ENCODE assay signal across 13 mouse cellular contexts in the genomic region with DNA sequence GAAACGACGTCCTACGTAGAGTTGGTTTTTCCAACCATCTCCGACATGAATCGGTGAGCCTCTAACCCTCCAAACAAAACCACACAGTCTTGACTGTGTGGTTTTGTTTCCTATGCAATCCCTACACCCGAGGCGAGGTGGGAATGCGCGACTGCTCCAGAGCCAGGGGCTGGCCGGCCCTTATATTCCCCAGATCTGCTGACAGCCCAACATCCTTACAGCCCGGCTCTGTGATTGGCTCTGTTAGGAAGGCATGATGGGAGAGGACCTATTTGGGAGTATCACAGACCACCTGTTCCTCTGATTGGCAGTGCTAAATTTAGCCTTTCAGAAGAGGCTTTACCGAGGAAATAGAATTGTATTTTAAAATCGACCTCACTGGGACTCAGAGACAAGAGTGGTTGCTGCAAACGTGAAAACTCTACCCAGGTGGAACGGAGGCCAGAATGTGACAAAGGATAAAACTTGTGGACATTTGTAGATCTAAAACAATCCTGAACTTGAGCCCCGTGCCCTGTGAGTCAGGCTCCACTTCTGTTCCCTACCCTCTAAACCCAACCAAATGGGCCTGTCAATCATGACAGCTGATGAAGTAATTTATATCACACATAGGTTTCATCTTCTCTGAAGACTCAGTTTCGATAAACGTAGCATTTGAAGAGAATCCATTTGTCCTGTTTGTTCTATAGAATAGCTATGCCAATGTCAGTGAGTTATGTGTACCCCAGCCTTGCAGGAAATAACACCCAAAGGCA. TPM values are rescaled to one million over a fixed set of nuclear protein-coding genes. Genes with fewer than 3 reads are reported as not detected.
DNase-seq lines count a peak whose midpoint lies in the region; ATAC-seq and TF ChIP-seq lines count a peak whose summit lies in the region.
"Had no signal": no experiment of that assay in that cellular context is flagged by ENCODE, and none has a peak within 500 bp of the region (broad histone marks: within the 10 kb centered on the region; RNA-seq: fewer than 3 reads in every experiment).

Gene Ttn (minus strand): TSS at position 157 of the 755 bp plus-strand sequence.

- WGBS in limb, embryonic 12.5 days: 80% methylated on average over 18 of the region's 18 CpGs
- WGBS in limb, embryonic 10.5 days: 82% methylated on average over 18 of the region's 18 CpGs
- WGBS in heart, embryonic 14.5 days: 28% methylated on average over 18 of the region's 18 CpGs

- no peak within 1 kb of the TSS for H3K4me3 ChIP-seq in limb, embryonic 12.5 days (replicated peaks)
- no peak within 1 kb of the TSS for H3K4me3 ChIP-seq in limb, embryonic 10.5 days
- H3K4me3 ChIP-seq in heart, embryonic 14.5 days (ENCODE audit: control insufficient read depth in 1 of 2, insufficient read depth in 1 of 2, low read depth in 1 of 2, low read length in 2 of 2): peak within 1 kb of the TSS; percentile 63 to 88
- H3K4me3 ChIP-seq in myocyte: peak within 1 kb of the TSS; percentile 27
- H3K4me3 ChIP-seq: erythroblast, embryonic 14.5 days had no signal

- no peak within 1 kb of the TSS for H3ac ChIP-seq in myocyte (ENCODE audit: control insufficient read depth, insufficient read length)

- H3K27ac ChIP-seq in limb, embryonic 12.5 days: no peak within 1 kb of the TSS
- no peak within 1 kb of the TSS for H3K27ac ChIP-seq in limb, embryonic 10.5 days
- H3K27ac ChIP-seq in heart, embryonic 14.5 days (replicated peaks in 1 of 2; ENCODE audit: control insufficient read depth in 1 of 2, insufficient read depth in 1 of 2, low read depth in 2 of 2, low read length in 2 of 2): peak within 1 kb of the TSS; percentile 99 to 100
- H3K27ac ChIP-seq: kidney, postnatal 0 days had no signal

- H3K4me1 ChIP-seq in limb, embryonic 12.5 days (replicated peaks): no peaks in the 10 kb centered on the region
- H3K4me1 ChIP-seq in limb, embryonic 10.5 days: no peaks in the 10 kb centered on the region
- peaks cover 9 to 17% of the 10 kb centered on the region in 2 experiments for H3K4me1 ChIP-seq in heart, embryonic 14.5 days (ENCODE audit: control insufficient read depth in 2 of 2, insufficient read depth in 2 of 2, low read length in 2 of 2)

- peak; percentile 74 for TF ChIP-seq POLR2A in myocyte (IDR thresholded peaks at IDR 0.05; ENCODE audit: insufficient read length, low read depth)

- no peaks in the 10 kb centered on the region for H3K27me3 ChIP-seq in limb, embryonic 12.5 days
- H3K27me3 ChIP-seq in limb, embryonic 10.5 days (ENCODE audit: low read depth, poor library complexity, severe bottlenecking): no peaks in the 10 kb centered on the region
- H3K27me3 ChIP-seq in heart, embryonic 14.5 days (ENCODE audit: control insufficient read depth, insufficient read depth, low read length): no peaks in the 10 kb centered on the region
- H3K27me3 ChIP-seq in myocyte (ENCODE audit: control insufficient read depth, insufficient read depth, insufficient read length): no peaks in the 10 kb centered on the region

- no peak within 1 kb of the TSS for H3K9ac ChIP-seq in limb, embryonic 12.5 days (replicated peaks)
- H3K9ac ChIP-seq in heart, embryonic 14.5 days (ENCODE audit: low read length): peak within 1 kb of the TSS; percentile 91

- no peak for ATAC-seq in limb, embryonic 12.5 days (ENCODE audit: insufficient number of reproducible peaks, insufficient read depth, low FRiP score, low TSS enrichment, low read depth)
- ATAC-seq in heart, embryonic 14.5 days (ENCODE audit: insufficient number of reproducible peaks, insufficient read depth, low FRiP score, low read depth): peak; percentile 93

- H3K9me3 ChIP-seq in limb, embryonic 12.5 days: no peaks in the 10 kb centered on the region
- no peaks in the 10 kb centered on the region for H3K9me3 ChIP-seq in limb, embryonic 10.5 days (replicated peaks)
- no peaks in the 10 kb centered on the region for H3K9me3 ChIP-seq in heart, embryonic 14.5 days (ENCODE audit: control insufficient read depth, low read length)

- H3K36me3 ChIP-seq in limb, embryonic 12.5 days: no peaks in the 10 kb centered on the region
- H3K36me3 ChIP-seq in limb, embryonic 10.5 days: no peaks in the 10 kb centered on the region
- peaks cover 22% of the 10 kb centered on the region for H3K36me3 ChIP-seq in heart, embryonic 14.5 days (ENCODE audit: control insufficient read depth, insufficient read depth, low read length)
- peaks cover 9% of the 10 kb centered on the region for H3K36me3 ChIP-seq in myocyte (ENCODE audit: control insufficient read depth, insufficient read depth)

- H3K4me2 ChIP-seq in limb, embryonic 12.5 days: no peak within 1 kb of the TSS
- H3K4me2 ChIP-seq in heart, embryonic 14.5 days (ENCODE audit: low read length): peak within 1 kb of the TSS; percentile 66
- H3K4me2 ChIP-seq in myocyte (ENCODE audit: low read depth): peak within 1 kb of the TSS; percentile 66
- H3K4me2 ChIP-seq: liver, embryonic 11.5 days had no signal

- H3K79me2 ChIP-seq in myocyte (ENCODE audit: control insufficient read depth, insufficient read depth): no peaks in the 10 kb centered on the region

- no peak for DNase-seq in limb, embryonic 10.5 days (ENCODE audit: low spot score)
- peak; percentile 84 for DNase-seq in gastrocnemius, postnatal 25 days
- no peak for DNase-seq in lung, postnatal 36 days
- DNase-seq in kidney, adult 9 months: no peak
- DNase-seq in thymus, postnatal 10 days (ENCODE audit: low spot score in 2 of 2): no peak
- DNase-seq: cerebellum, postnatal 36 days; layer of hippocampus, postnatal 36 days had no signal

TF ChIP-seq in myocyte, 11 proteins besides CTCF, POLR2A, EP300 and RAD21:
- TF ChIP-seq TCF3 (IDR thresholded peaks at IDR 0.05; ENCODE audit: insufficient read length, low read depth) (no peak), MYOD1 (IDR thresholded peaks at IDR 0.05; ENCODE audit: control insufficient read depth in 1 of 3, insufficient read length in 2 of 3, low read depth in 2 of 3) (peak; percentile 58 to 68 (median 65)), TCF12 (IDR thresholded peaks at IDR 0.05; ENCODE audit: insufficient read depth, poor library complexity, severe bottlenecking) (no peak), POLR2AphosphoS2 (IDR thresholded peaks at IDR 0.05; ENCODE audit: insufficient read length, low read depth) (peak; percentile 85), MYOG (IDR thresholded peaks at IDR 0.05; ENCODE audit: control insufficient read depth in 1 of 3, insufficient read depth in 1 of 3, insufficient read length in 2 of 3, low read depth in 2 of 3) (peak in 2 of 3 experiments; percentile 42 to 49)
TF ChIP-seq in myocyte: peak in this region for 3.

RNA-seq across cellular contexts. Expression of gene Ttn, which starts in this region (rescaled TPM):
- polyA plus RNA-seq in limb, embryonic 12.5 days (2016; fragmentation: Nextera tagmentation; extraction: Ambion mirVana): 35.9 and 36.7 TPM in 2 replicates
- 0.28 and 1.9 TPM in 2 replicates for polyA plus RNA-seq in limb, embryonic 10.5 days (2016; fragmentation: Nextera tagmentation; extraction: Ambion mirVana)
- 1,000 to 10,000 TPM; 6,049 to 7,005 TPM for total RNA-seq in gastrocnemius, postnatal 25 days (2021)
- polyA plus RNA-seq in heart, embryonic 14.5 days (2014; fragmentation: Nextera tagmentation; extraction: Ambion mirVana): 706 and 736 TPM in 2 replicates
- 24.2 TPM for polyA plus RNA-seq in myocyte (2012; fragmentation: generic; extraction: Trizol)

Comparison
In these comparisons a context has a peak if more than half of its experiments do, and no peak if none do; other contexts are left out.
1. RNA of gene Ttn (polyA plus RNA-seq): 706 to 736 TPM in heart, embryonic 14.5 days; 35.9 to 36.7 TPM in limb, embryonic 12.5 days, 24.2 TPM in myocyte (single experiment) and 0.28 to 1.9 TPM in limb, embryonic 10.5 days; every median in the first group is over 10 times any median in the second.
2. H3K27ac ChIP-seq: peak in heart, embryonic 14.5 days (2 of 2); none in limb, embryonic 12.5 days (single experiment) and limb, embryonic 10.5 days (single experiment).
3. H3K4me3 ChIP-seq: peak in heart, embryonic 14.5 days (2 of 2) and myocyte (single experiment); none in limb, embryonic 12.5 days (single experiment) and limb, embryonic 10.5 days (single experiment).